Mouse (Mus musculus) c-Kit-negative CD71-positive TER-119-positive erythroid progenitor cells, embryonic 14.5 days (primary cell): Measurements from ENCODE around the gene Adam1a.
"Not testable (repeated sequence)": the region's sequence is repeated elsewhere in the genome, so short reads cannot be mapped to it uniquely, and the experiment has no call there.

Experiments
- DNase-seq: peaks from one replicate; pipeline ENCODE4 v3.0.0-alpha.2; 2013; ENCODE audit warnings: low read depth, low spot score

The Adam1a gene

GRCm38 (mm10) chr5:121564468-121564895 lies 19.2 kb upstream of the Adam1a start:
- DNase-seq: peak; percentile 58

- DNase-seq: no peak
Measured at GRCm38 (mm10) chr5:121562436-121562835, 17.2 kb upstream of the Adam1a start.

DNA sequence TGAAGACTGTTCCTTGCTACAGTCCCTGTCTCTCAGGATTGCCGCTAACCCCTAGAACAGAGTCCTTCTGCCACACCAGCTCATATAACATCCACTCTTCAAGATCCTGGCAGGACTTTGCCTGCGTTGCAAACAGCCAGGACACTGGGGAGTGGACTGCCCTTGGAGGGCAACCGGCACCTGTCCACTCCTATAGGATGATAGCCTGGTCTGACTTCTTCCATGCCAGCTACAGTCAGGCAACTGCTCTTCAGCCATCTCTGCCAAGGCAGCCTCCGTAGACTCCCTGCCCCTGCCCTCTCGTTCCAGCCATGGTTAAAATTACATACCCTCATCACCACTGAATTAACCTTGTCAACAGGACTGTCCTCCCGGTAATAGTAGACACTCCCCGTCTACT lies 3.9 kb upstream of the Adam1a start:
- DNase-seq: no peak

DNA sequence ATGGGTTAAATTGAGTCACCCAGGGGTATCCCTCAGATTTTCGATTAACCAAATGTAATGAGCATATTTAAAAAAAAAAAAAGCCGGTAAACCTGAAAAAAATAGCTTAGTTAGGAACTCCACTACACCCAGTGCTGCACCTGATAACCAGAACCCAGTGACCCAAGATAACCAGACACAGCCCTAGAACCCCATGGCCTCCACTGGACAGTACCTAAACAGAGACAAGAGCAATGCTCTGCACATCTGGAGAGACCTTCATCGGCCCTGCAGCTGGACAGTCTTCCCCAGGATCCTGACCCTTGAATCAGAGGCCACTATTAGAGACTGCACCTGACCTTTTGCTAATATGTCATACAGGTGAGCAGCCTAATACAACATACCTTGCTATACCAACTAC lies 1.8 kb upstream of the Adam1a start:
- DNase-seq: no peak

DNA sequence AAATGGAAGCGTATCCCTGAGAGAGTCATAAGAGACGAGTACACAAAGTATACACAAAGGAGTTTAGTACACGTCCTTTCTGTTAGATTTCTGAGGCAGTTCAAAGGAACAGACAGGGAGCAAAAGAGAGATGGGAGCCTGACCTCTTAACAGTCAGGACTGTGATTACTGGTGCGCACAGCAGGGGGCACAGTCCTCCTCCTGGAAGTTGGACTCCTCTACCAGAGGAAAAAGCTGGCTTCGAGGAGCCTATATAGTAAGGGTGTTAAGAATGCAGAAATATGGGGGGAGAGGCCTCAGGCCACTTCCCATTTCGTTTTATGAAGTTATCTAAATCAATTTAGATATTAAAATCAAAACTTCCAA lies 1.2 kb upstream of the Adam1a start:
- DNase-seq: peak; percentile 46

- DNase-seq: peak; percentile 94
Measured at GRCm38 (mm10) chr5:121545793-121546529, 679 bp upstream of the Adam1a start, which contains the start of gene Mapkapk5. Gene Mapkapk5, minus strand, starts transcription at chr5:121545905.

DNA sequence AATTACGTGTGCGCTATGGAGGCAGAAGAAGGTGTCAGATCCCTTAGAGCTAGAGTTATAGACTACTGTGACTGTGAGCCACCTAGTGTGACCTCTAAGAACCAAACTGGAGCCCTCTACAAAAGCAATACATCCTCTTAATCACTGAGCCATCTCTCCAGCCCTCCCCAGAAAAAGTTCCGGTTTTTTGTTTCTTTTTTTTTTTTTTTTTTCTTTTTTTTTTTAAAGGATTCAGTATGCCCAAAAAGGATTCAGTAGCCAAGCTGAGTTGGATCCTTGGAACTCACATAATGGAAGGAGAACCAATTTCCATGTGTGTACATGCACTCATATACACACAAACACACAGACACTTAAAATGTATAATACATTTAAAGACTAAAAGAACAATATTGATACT lies 1.9 kb downstream of the Adam1a start:
- DNase-seq: no peak

GRCm38 (mm10) chr5:121541235-121541634 lies 4.0 kb downstream of the Adam1a start:
- no peak for DNase-seq

GRCm38 (mm10) chr5:121540066-121540465 lies 5.2 kb downstream of the Adam1a start:
- DNase-seq: no peak

GRCm38 (mm10) chr5:121537588-121537987 lies 7.7 kb downstream of the Adam1a start:
- DNase-seq: no peak

- no peak for DNase-seq
Measured at GRCm38 (mm10) chr5:121536921-121537555, 8.2 kb downstream of the Adam1a start.

DNA sequence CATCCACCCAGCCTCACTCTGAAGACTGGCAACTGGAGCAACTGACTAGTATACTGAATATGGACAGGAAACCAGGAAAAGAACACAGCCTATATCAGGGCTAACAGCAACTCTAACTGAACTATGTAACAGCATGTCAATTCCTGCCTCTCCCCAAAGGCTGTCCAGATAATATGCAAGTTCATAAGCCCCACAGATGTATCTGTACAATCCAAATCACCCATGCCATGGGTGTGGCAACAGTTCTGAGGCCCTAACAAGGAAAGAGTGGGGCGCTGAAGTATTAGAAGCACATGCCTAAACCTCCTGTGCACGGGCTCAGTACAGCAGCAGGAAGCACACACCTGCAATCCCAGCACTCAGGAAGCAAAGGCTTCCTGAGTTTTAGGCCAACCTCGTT lies 10.2 kb downstream of the Adam1a start:
- DNase-seq: no peak

DNA sequence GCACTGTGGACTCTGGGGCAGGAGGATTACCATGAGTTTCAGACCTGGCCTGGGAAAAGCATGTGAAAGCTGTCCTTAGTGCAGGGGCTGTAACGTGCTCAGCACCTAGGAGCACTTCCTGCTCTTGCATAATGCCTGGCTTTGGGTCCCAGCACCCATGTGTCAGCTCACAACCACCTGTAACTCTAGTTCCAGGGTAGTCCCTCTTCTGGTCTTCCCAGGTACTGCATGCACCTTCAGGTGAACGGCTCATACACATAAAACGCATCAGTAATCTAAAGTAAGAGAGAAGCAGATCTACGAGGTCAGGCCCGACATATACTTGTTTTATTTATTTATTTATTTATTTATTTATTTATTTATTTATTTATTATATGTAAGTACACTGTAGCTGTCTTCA lies 10.8 kb downstream of the Adam1a start:
- no peak for DNase-seq

DNA sequence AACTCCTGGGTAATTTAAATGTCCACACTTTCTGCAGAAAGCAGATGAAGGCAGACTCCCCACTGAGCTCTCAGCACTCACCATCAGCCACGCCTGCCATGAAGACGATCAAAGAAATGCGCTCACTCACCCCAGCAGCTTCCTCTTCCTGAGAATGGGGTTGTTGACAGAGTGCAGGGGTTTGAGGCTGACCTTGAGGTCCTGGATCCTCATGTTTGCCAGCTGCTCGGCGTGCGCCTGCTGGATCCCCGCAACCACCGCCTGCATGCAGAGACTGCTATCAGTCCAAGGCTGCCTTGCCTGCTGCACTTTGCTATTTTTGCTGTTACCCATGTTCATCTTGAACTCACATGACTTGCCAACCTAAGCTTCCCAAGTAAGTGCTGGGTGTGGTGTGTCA lies 18.3 kb downstream of the Adam1a start:
- DNase-seq: no peak

DNA sequence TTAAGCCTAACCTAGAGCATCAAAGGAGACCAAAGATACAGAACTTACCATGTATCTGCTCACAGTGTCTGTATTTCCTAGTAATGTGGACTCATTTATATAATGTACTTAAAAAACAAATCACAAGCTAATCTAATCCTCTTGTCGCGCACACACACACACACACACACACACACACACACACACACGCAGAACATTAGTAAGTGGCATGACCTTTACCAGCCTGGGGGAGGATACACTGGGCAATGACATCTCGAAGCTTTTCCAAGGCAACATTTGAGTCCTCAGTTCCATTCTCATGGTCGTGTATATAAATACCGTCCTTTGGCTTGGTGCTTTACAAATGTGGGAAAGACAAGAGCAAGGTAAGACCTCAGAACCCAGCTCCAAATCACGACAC lies 18.8 kb downstream of the Adam1a start:
- DNase-seq: no peak

DNA sequence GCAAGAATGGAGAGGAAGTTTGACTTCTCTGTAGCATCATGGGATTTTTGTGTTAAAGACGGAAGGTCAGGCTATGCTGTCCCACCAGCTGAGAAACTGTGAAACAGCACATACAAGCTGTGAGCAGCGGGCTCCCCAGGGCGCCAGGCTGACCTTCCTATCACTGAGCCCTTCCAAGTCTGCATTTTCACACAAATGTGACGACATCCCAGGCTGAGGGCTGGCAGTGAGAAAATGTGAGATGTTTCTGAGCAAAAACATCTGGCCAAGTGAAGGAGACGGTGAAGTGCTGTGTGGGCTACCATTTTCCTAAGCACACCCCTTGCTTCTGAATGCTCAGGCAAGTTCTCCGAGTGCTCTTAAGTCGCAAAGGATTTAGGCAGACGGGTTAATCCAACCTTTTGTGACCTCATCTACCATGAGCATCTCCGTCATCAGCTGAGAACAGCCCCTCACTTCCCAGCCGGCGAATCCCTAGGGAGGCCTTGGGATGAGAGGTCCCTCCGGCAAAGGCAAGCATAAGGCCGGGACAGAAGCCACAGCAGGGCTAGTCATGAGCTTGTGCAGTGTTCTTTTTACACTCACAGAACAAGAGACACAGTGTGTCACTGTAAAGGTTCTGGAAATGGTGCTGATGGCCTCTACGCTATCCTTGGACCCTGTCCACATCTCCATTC lies 19.4 kb downstream of the Adam1a start:
- no peak for DNase-seq

GRCm38 (mm10) chr5:121519758-121520157 lies 25.5 kb downstream of the Adam1a start:
- DNase-seq: not testable (repeated sequence)

DNA sequence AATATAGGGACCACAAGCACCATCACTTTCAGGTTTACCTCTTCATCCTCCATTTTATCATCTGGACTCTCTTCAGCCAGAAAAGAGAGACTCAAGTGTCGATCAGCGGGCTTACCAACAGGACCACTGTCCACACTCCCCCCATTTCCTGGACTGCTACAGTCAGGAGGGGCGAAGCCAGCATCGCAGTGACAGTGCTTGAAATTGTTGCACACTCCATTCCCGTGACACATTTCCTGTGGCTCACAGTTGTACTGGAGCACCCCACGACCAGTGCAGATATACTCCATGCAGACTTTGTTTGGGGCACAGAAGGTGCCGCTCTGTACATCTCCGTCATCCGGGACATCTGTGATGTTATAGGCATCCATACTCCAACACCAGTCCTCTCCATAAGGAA lies 26.3 kb downstream of the Adam1a start:
- DNase-seq: no peak

- no peak for DNase-seq
Measured at GRCm38 (mm10) chr5:121510009-121510408, 35.3 kb downstream of the Adam1a start.

DNA sequence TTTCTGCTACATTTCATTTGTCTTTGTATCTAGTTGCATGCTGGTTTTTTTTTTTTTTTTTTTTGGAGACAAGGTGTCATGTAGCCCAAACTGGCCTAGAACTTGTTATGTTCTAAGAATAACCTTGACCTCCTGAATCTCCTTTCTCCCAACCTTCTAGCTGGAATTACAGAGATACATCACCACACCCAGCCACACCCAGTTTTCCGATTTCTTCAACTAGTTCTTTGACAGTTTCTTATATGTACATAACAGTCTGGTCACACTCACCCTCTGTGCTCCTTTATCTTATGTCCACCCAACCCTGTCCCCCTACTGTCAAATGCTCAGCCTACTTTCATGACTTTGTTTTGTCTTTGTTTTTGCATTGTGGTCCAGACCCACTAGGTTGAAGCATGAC lies 38.4 kb downstream of the Adam1a start:
- no peak for DNase-seq

DNA sequence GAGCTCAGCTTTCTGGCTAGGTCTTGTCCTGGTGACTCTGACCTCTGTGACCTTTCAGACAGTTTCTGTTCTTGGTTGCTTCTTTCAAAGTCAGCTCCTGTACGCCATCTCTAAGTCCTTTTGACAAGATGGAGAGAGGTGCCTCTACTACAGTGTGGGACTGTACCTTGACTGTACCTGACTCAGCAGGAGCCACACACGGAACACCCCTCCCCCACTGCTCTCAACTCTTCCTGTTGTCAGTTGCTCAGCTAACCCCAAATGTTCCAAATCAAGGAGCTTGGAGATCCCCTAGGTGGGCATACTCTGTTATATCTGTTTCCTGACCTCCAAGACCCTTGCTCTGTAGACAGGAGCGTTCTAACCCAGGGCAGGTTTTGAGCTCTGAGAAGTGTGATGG lies 42.1 kb downstream of the Adam1a start, which contains the start of gene Adam1b:
Gene Adam1b, minus strand, starts transcription at position 205 of the 400 bp plus-strand sequence.
- no peak for DNase-seq

- DNase-seq: not testable (repeated sequence)
Measured at GRCm38 (mm10) chr5:121501424-121501996, 43.8 kb downstream of the Adam1a start.
